10 mouse cellular contexts compared by ENCODE assay signal in genomic region chr5:110923336-110923735, GRCm38 (mm10). TPM values are rescaled to one million over a fixed set of nuclear protein-coding genes. Genes with fewer than 3 reads are reported as not detected.
A peak's percentile ranks its signal among the peaks of the same experiment; 100 is the strongest.
DNase-seq lines count a peak whose midpoint lies in the region; ATAC-seq and TF ChIP-seq lines count a peak whose summit lies in the region.
"Had no signal": no experiment of that assay in that cellular context is flagged by ENCODE, and none has a peak within 500 bp of the region (broad histone marks: within the 10 kb centered on the region; RNA-seq: fewer than 3 reads in every experiment).

No protein-coding gene starts in this region.

- no peaks in the 10 kb centered on the region for H3K36me3 ChIP-seq in kidney, embryonic 16.5 days (ENCODE audit: insufficient read depth, low read length)
- H3K36me3 ChIP-seq in lung, embryonic 14.5 days (ENCODE audit: insufficient read depth): no peaks in the 10 kb centered on the region
- H3K36me3 ChIP-seq: heart, embryonic 15.5 days; liver, embryonic 15.5 days had no signal

- DNase-seq in embryo, embryonic 10 days (ENCODE audit: low spot score): peak; percentile 12
- DNase-seq in embryo, embryonic 10.5 days (ENCODE audit: low spot score): no peak
- DNase-seq in kidney, adult 18-20 months: peak; percentile 12
- peak; percentile 60 for DNase-seq in NIH3T3 (ENCODE audit: low read depth)
- DNase-seq in lung, embryonic 14.5 days: peak; percentile 56
- no peak for DNase-seq in ovary, postnatal 10 days (ENCODE audit: low spot score)

- no peak overlapping the region for H3K9ac ChIP-seq in kidney, embryonic 16.5 days (replicated peaks; ENCODE audit: low read length)
- no peak overlapping the region for H3K9ac ChIP-seq in lung, embryonic 14.5 days
- H3K9ac ChIP-seq: heart, embryonic 15.5 days; liver, embryonic 15.5 days had no signal

- ATAC-seq in kidney, embryonic 16.5 days (ENCODE audit: low FRiP score, low TSS enrichment): no peak
- no peak for ATAC-seq in lung, embryonic 14.5 days (ENCODE audit: insufficient read depth)
- no peak for ATAC-seq in granulocyte monocyte progenitor cell, adult 5-6 weeks (replicated peaks; ENCODE audit: poor library complexity, severe bottlenecking)

- 25% methylated on average over 1 of the region's 1 CpGs for WGBS in kidney, embryonic 16.5 days
- WGBS in lung, embryonic 14.5 days: 24% methylated on average over 1 of the region's 1 CpGs

- H3K4me3 ChIP-seq in kidney, embryonic 16.5 days (ENCODE audit: low read length): no peak overlapping the region
- H3K4me3 ChIP-seq in lung, embryonic 14.5 days (ENCODE audit: low read depth, low read length): no peak overlapping the region
- H3K4me3 ChIP-seq: heart, embryonic 15.5 days; liver, embryonic 15.5 days had no signal

- H3K4me1 ChIP-seq in kidney, embryonic 16.5 days (ENCODE audit: insufficient read depth, low read length): no peaks in the 10 kb centered on the region
- no peaks in the 10 kb centered on the region for H3K4me1 ChIP-seq in lung, embryonic 14.5 days (ENCODE audit: insufficient read depth)
- H3K4me1 ChIP-seq: liver, embryonic 15.5 days had no signal

- peak; percentile 30; the same call in 1 of the 2 replicates for TF ChIP-seq CTCF in lung, embryonic 14.5 days (IDR thresholded peaks at IDR 0.05; ENCODE audit: low read depth)

- no peak overlapping the region for H3K4me2 ChIP-seq in kidney, embryonic 16.5 days (replicated peaks; ENCODE audit: low read depth, low read length)
- no peak overlapping the region for H3K4me2 ChIP-seq in lung, embryonic 14.5 days
- H3K4me2 ChIP-seq: heart, embryonic 15.5 days; liver, embryonic 15.5 days had no signal

- no peaks in the 10 kb centered on the region for H3K9me3 ChIP-seq in kidney, embryonic 16.5 days (ENCODE audit: low read length)
- H3K9me3 ChIP-seq in lung, embryonic 14.5 days (ENCODE audit: low read depth, low read length): no peaks in the 10 kb centered on the region
- H3K9me3 ChIP-seq: heart, embryonic 15.5 days; liver, embryonic 15.5 days had no signal

- no peaks in the 10 kb centered on the region for H3K27me3 ChIP-seq in kidney, embryonic 16.5 days (ENCODE audit: insufficient read depth, low read length)
- no peaks in the 10 kb centered on the region for H3K27me3 ChIP-seq in lung, embryonic 14.5 days (ENCODE audit: insufficient read depth, low read length)
- H3K27me3 ChIP-seq: heart, embryonic 15.5 days; liver, embryonic 15.5 days had no signal

- H3K27ac ChIP-seq in kidney, embryonic 16.5 days (ENCODE audit: low read length): no peak overlapping the region
- no peak overlapping the region for H3K27ac ChIP-seq in lung, embryonic 14.5 days (ENCODE audit: low read depth)
- H3K27ac ChIP-seq: heart, embryonic 15.5 days; liver, embryonic 15.5 days had no signal

RNA-seq across cellular contexts. Expression of gene Ttc28, which starts 43.7 kb away (rescaled TPM):
- 12.1 and 14.7 TPM in 2 replicates for polyA plus RNA-seq in kidney, embryonic 16.5 days (2015; fragmentation: Nextera tagmentation; extraction: Ambion mirVana)
- 15.2 and 15.3 TPM in 2 replicates for polyA plus RNA-seq in lung, embryonic 14.5 days (2014; fragmentation: Nextera tagmentation; extraction: Ambion mirVana)
- 1.0 and 6.2 TPM in 2 replicates for total RNA-seq in granulocyte monocyte progenitor cell, adult 5-6 weeks (2014; fragmentation: Nextera tagmentation)
- 0.41 and 0.90 TPM in 2 replicates for total RNA-seq in granulocyte monocyte progenitor cell, adult 5-6 weeks (2017)

Comparison
In these comparisons a context has a peak if more than half of its experiments do, and no peak if none do; other contexts are left out.
1. DNase-seq: peak in embryo, embryonic 10 days (single experiment), kidney, adult 18-20 months (single experiment), NIH3T3 (single experiment) and lung, embryonic 14.5 days (single experiment); none in embryo, embryonic 10.5 days (single experiment) and ovary, postnatal 10 days (single experiment).